Mouse (Mus musculus) left cerebral cortex, postnatal 25 days (tissue): ENCODE data around the gene Brwd1. TPM values are rescaled to one million over a fixed set of nuclear protein-coding genes. Genes with fewer than 3 reads are reported as not detected.
A peak's percentile ranks its signal among the peaks of the same experiment; 100 is the strongest.
"Not testable (repeated sequence)": the region's sequence is repeated elsewhere in the genome, so short reads cannot be mapped to it uniquely, and the experiment has no call there.

ENCODE experiments used
- DNase-seq, 2 experiments: peaks; one replicate each; pipeline ENCODE4 v3.0.0; 2022; ENCODE audit warnings: low spot score in 2 of 2, mixed read lengths in 1 of 2
- intact Hi-C: fragments of 180-260 bp; cut with DNase I; formaldehyde crosslinking; loops from one replicate; pipeline ENCODE4 v1.15.1; 2025
- total RNA-seq, 2 experiments: library from RNA; stranded (reverse); gene quantifications; 2 replicates each; pipeline ENCODE4 v1.2.3; 2021

The Brwd1 gene
- 100 to 1,000 TPM; 135 to 159 TPM for total RNA-seq

GRCm38 (mm10) chr16:96082301-96083178 lies at the start of gene Brwd1:
Gene Brwd1, minus strand, starts transcription at chr16:96082526.
- intact Hi-C loops: loop anchor here (1.0 kb wide), 2 partner anchors 45 to 63 kb away; partner anchors contain the start of genes Hmgn1 and Wrb
- DNase-seq: peak; percentile 91 to 93

GRCm38 (mm10) chr16:96128466-96128865 lies 46.1 kb upstream of the Brwd1 start:
- DNase-seq: no peak
- intact Hi-C loops: loop anchor here (1.0 to 5.0 kb wide), 2 partner anchors 17 to 426 kb away; partner anchors contain the start of genes Ets2 and Wrb

- peak; percentile 93 to 97 for DNase-seq
- intact Hi-C loops: loop anchor here (1.0 to 5.0 kb wide), 3 partner anchors 18 to 426 kb away; partner anchors contain the start of genes Brwd1, Ets2 and Wrb
Measured at GRCm38 (mm10) chr16:96127657-96128344, 45.5 kb upstream of the Brwd1 start, which contains the start of gene Hmgn1. Gene Hmgn1, minus strand, starts transcription at chr16:96127729.

- no peak for DNase-seq
- intact Hi-C loops: loop anchor here (1.0 to 5.0 kb wide), 2 partner anchors 45 to 425 kb away; partner anchors contain the start of genes Brwd1 and Ets2
Measured at GRCm38 (mm10) chr16:96127288-96127656, 44.9 kb upstream of the Brwd1 start.

- intact Hi-C loops: loop anchor here (1.0 to 5.0 kb wide), 2 partner anchors 44 to 424 kb away; partner anchors contain the start of genes Brwd1 and Ets2
- DNase-seq: peak in 1 of 2 experiments; percentile 20
Measured at GRCm38 (mm10) chr16:96126684-96127171, 44.4 kb upstream of the Brwd1 start.

- intact Hi-C loops: no loop called here
- DNase-seq: no peak
Measured at GRCm38 (mm10) chr16:96120022-96120623, 37.8 kb upstream of the Brwd1 start.

GRCm38 (mm10) chr16:96114729-96115128 lies 32.4 kb upstream of the Brwd1 start:
- intact Hi-C loops: no loop called here
- no peak for DNase-seq

GRCm38 (mm10) chr16:96112769-96113168 lies 30.4 kb upstream of the Brwd1 start:
- DNase-seq: no peak
- intact Hi-C loops: no loop called here

- intact Hi-C loops: no loop called here
- no peak for DNase-seq
Measured at GRCm38 (mm10) chr16:96110655-96111345, 28.5 kb upstream of the Brwd1 start.

- intact Hi-C loops: no loop called here
- no peak for DNase-seq
Measured at GRCm38 (mm10) chr16:96109673-96110072, 27.3 kb upstream of the Brwd1 start.

- intact Hi-C loops: no loop called here
- DNase-seq: no peak
Measured at GRCm38 (mm10) chr16:96103036-96103435, 20.7 kb upstream of the Brwd1 start.

- intact Hi-C loops, DNase-seq: not testable (repeated sequence)
Measured at GRCm38 (mm10) chr16:96097811-96098210, 15.5 kb upstream of the Brwd1 start.

- intact Hi-C loops: no loop called here
- DNase-seq: no peak
Measured at GRCm38 (mm10) chr16:96095966-96096365, 13.6 kb upstream of the Brwd1 start.

- peak in 1 of 2 experiments; percentile 65 for DNase-seq
- intact Hi-C loops: no loop called here
Measured at GRCm38 (mm10) chr16:96091515-96092504, 9.5 kb upstream of the Brwd1 start.

- DNase-seq: no peak
- intact Hi-C loops: no loop called here
Measured at GRCm38 (mm10) chr16:96088120-96088519, 5.8 kb upstream of the Brwd1 start.

GRCm38 (mm10) chr16:96087436-96087835 lies 5.1 kb upstream of the Brwd1 start:
- intact Hi-C loops: no loop called here
- no peak for DNase-seq

- DNase-seq: no peak
- intact Hi-C loops: no loop called here
Measured at GRCm38 (mm10) chr16:96087001-96087400, 4.7 kb upstream of the Brwd1 start.

- intact Hi-C loops: no loop called here
- no peak for DNase-seq
Measured at GRCm38 (mm10) chr16:96085597-96085996, 3.3 kb upstream of the Brwd1 start.
